Mouse (Mus musculus): ENCODE measurements around the gene Morc2a.

Morc2a gene

GRCm38 (mm10) chr11:3733933-3734636 is 85.1 kb downstream of the Morc2a start:
- no peak for DNase-seq (ENCODE audit: low spot score in 2 of 2)

GRCm38 (mm10) chr11:3735715-3736114 is 86.7 kb downstream of the Morc2a start:
- DNase-seq (ENCODE audit: low spot score in 2 of 2), result no peak

DNA sequence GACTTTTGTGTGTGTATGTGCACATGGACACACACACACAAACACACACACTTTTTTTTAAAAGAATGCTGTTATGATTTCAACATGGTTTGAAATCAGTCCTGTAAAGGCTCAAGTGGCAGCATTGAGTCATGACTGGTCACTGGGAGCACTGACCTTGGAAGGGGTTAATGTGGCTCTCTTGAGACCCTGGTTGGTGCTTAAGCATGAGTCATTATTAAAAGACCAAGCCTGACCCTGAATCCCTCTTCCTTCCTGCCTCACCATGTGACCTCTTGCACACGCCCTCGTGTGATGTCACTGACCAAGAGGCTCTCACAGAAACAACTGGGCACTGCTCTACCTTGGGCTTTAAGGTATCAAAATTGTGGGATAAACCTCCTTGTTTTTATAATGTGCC is 89.8 kb downstream of the Morc2a start:
- DNase-seq (ENCODE audit: low spot score in 2 of 2), result no peak

Data from frontal cortex, postnatal 25 days (tissue).